Mouse (Mus musculus): ENCODE measurements around the gene Flywch2. TPM values are rescaled to one million over a fixed set of nuclear protein-coding genes. Genes with fewer than 3 reads are reported as not detected.
A peak's percentile ranks its signal among the peaks of the same experiment; 100 is the strongest.

Gene Flywch2
- polyA plus RNA-seq, 1 experiment = 9.3 TPM

DNA sequence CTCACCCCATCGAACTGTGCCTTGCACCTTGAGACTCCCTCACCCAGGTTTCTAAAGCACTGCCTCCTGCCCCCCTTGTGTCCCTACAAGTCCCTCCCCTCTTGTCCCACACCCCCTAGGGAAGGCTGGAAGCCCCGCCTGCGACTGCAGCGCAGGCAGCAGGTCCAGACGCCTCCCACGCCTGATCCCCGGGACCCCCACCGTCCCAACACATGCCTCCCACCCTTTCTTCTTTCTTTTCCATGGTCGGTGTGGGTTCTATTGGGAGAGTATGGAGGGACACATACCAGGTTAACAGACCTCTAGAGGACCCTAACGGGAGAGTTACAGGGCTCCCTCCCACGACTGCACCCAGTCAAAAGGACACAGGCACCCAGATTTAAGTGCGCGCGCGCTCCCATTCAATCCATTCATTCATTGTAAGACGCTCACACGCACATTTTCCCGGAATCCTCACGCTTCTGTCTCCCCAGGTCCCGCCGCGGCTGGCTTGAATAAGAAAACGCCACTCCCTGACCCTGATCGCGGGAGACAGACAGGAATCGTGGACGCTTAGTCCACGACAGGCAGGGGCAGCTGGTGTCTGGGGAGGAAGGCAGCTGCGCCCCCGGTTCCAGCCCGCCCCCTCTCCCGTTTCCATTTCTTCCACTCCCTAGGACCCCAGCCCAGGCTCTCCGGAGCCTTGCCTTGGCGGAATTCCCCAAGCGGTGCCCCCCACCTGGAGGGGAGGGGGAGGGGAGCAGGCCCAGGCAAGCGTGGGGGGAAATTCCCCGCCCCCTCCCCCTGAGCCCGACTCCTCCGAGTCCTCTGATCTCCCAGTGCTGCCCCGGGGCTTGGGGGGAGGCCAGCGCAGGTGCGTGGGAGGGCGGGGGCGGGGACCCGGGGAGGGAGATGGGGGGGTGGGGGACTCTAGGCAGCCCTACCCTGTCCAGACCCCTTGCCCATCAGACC lies 40.3 kb downstream of the Flywch2 start, which contains the start of gene Kremen2:
Gene Kremen2 (minus strand): TSS at position 533 of the 951 bp plus-strand sequence.
- Histone ChIP-seq H3K27me3 (replicated peaks; ENCODE audit: control insufficient read depth, insufficient read depth, low read length) (peaks cover 4% of the 10 kb centered on the region; the same call in 1 of the 2 replicates), H3K4me1 (ENCODE audit: control insufficient read depth, insufficient read depth, low read length) (no peaks in the 10 kb centered on the region), H3K4me3 (ENCODE audit: insufficient read depth, low read depth, low read length) (no peak within 1 kb of the TSS), H3K36me3 (ENCODE audit: control insufficient read depth, insufficient read depth, low read length) (no peaks in the 10 kb centered on the region), H3K27ac (ENCODE audit: insufficient read depth, low read depth, low read length) (no peak within 1 kb of the TSS)
- 1% methylated on average over 45 of the region's 45 CpGs for WGBS
- DNase-seq = no peak
- TF ChIP-seq POLR2A (IDR thresholded peaks at IDR 0.05; ENCODE audit: low read depth, low read length) (no peak), CTCF (conservative IDR thresholded peaks at IDR 0.05; ENCODE audit: insufficient read depth, insufficient read length, low read depth, low read length) (no peak)

- Histone ChIP-seq H3K27ac (ENCODE audit: insufficient read depth, low read depth, low read length) (no peak overlapping the region), H3K4me3 (ENCODE audit: insufficient read depth, low read depth, low read length) (no peak overlapping the region), H3K4me1 (ENCODE audit: control insufficient read depth, insufficient read depth, low read length) (no peaks in the 10 kb centered on the region), H3K27me3 (replicated peaks; ENCODE audit: control insufficient read depth, insufficient read depth, low read length) (peaks cover 4% of the 10 kb centered on the region; the same call in 1 of the 2 replicates), H3K36me3 (ENCODE audit: control insufficient read depth, insufficient read depth, low read length) (no peaks in the 10 kb centered on the region)
- TF ChIP-seq CTCF (conservative IDR thresholded peaks at IDR 0.05; ENCODE audit: insufficient read depth, insufficient read length, low read depth, low read length) (no peak), POLR2A (IDR thresholded peaks at IDR 0.05; ENCODE audit: low read depth, low read length) (no peak)
- no peak for DNase-seq
- WGBS = 16% methylated on average over 14 of the region's 14 CpGs
Measured at GRCm38 (mm10) chr17:23744651-23745050, 41.2 kb downstream of the Flywch2 start.

- no peak for TF ChIP-seq POLR2A (IDR thresholded peaks at IDR 0.05; ENCODE audit: low read depth, low read length)
- no peak for TF ChIP-seq CTCF (conservative IDR thresholded peaks at IDR 0.05; ENCODE audit: insufficient read depth, insufficient read length, low read depth, low read length)
- Histone ChIP-seq H3K4me1 (ENCODE audit: control insufficient read depth, insufficient read depth, low read length) (no peaks in the 10 kb centered on the region), H3K4me3 (ENCODE audit: insufficient read depth, low read depth, low read length) (no peak overlapping the region), H3K27me3 (replicated peaks; ENCODE audit: control insufficient read depth, insufficient read depth, low read length) (peaks cover 4% of the 10 kb centered on the region; the same call in 1 of the 2 replicates), H3K36me3 (ENCODE audit: control insufficient read depth, insufficient read depth, low read length) (no peaks in the 10 kb centered on the region), H3K27ac (ENCODE audit: insufficient read depth, low read depth, low read length) (no peak overlapping the region)
- no peak for DNase-seq
- 72% methylated on average over 8 of the region's 8 CpGs for WGBS
Measured at GRCm38 (mm10) chr17:23744076-23744475, 41.8 kb downstream of the Flywch2 start.

DNA sequence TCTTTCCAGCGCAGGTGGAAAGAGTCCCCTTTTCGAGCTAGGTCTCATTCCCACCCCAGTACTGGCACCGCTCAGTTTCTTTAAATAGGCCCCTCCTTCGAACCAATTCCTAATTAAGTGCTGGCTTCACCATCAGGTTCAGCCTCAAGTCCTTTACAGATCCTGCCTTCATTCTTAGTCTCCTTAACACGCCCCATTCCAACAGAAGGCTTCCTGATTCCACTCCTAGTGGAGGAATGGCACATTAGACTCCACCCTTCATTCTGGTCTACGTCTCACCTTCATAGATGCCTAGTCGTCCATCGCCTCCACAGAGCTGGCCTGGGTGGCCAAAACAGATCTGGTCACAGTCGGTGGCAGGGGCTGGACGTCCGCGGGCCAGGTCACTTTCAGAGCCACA lies 42.9 kb downstream of the Flywch2 start:
- WGBS = 74% methylated on average over 12 of the region's 12 CpGs
- Histone ChIP-seq H3K27me3 (replicated peaks; ENCODE audit: control insufficient read depth, insufficient read depth, low read length) (peaks cover 4% of the 10 kb centered on the region; the same call in 1 of the 2 replicates), H3K27ac (ENCODE audit: insufficient read depth, low read depth, low read length) (no peak overlapping the region), H3K4me3 (ENCODE audit: insufficient read depth, low read depth, low read length) (no peak overlapping the region), H3K36me3 (ENCODE audit: control insufficient read depth, insufficient read depth, low read length) (no peaks in the 10 kb centered on the region), H3K4me1 (ENCODE audit: control insufficient read depth, insufficient read depth, low read length) (no peaks in the 10 kb centered on the region)
- TF ChIP-seq CTCF (conservative IDR thresholded peaks at IDR 0.05; ENCODE audit: insufficient read depth, insufficient read length, low read depth, low read length) (no peak), POLR2A (IDR thresholded peaks at IDR 0.05; ENCODE audit: low read depth, low read length) (no peak)
- no peak for DNase-seq

GRCm38 (mm10) chr17:23742210-23742793 lies 43.6 kb downstream of the Flywch2 start:
- 6% methylated on average over 44 of the region's 44 CpGs for WGBS
- no peaks in the 10 kb centered on the region for H3K4me1 ChIP-seq (ENCODE audit: control insufficient read depth, insufficient read depth, low read length)
- H3K4me3 ChIP-seq (ENCODE audit: insufficient read depth, low read depth, low read length) = peak overlapping the region; percentile 29; the same call in 1 of the 2 replicates
- H3K27me3 ChIP-seq (replicated peaks; ENCODE audit: control insufficient read depth, insufficient read depth, low read length) = peaks cover 4% of the 10 kb centered on the region; the same call in 1 of the 2 replicates
- no peaks in the 10 kb centered on the region for H3K36me3 ChIP-seq (ENCODE audit: control insufficient read depth, insufficient read depth, low read length)
- no peak for TF ChIP-seq CTCF (conservative IDR thresholded peaks at IDR 0.05; ENCODE audit: insufficient read depth, insufficient read length, low read depth, low read length)
- no peak for TF ChIP-seq POLR2A (IDR thresholded peaks at IDR 0.05; ENCODE audit: low read depth, low read length)
- no peak overlapping the region for H3K27ac ChIP-seq (ENCODE audit: insufficient read depth, low read depth, low read length)
- DNase-seq = peak; percentile 40

- TF ChIP-seq CTCF (conservative IDR thresholded peaks at IDR 0.05; ENCODE audit: insufficient read depth, insufficient read length, low read depth, low read length) = no peak
- TF ChIP-seq POLR2A (IDR thresholded peaks at IDR 0.05; ENCODE audit: low read depth, low read length) = no peak
- no peaks in the 10 kb centered on the region for H3K4me1 ChIP-seq (ENCODE audit: control insufficient read depth, insufficient read depth, low read length)
- peaks cover 4% of the 10 kb centered on the region; the same call in 1 of the 2 replicates for H3K27me3 ChIP-seq (replicated peaks; ENCODE audit: control insufficient read depth, insufficient read depth, low read length)
- no peaks in the 10 kb centered on the region for H3K36me3 ChIP-seq (ENCODE audit: control insufficient read depth, insufficient read depth, low read length)
- DNase-seq = no peak
- no peak overlapping the region for H3K4me3 ChIP-seq (ENCODE audit: insufficient read depth, low read depth, low read length)
- WGBS = 37% methylated on average over 38 of the region's 38 CpGs
- no peak overlapping the region for H3K27ac ChIP-seq (ENCODE audit: insufficient read depth, low read depth, low read length)
Measured at GRCm38 (mm10) chr17:23741359-23742209, 44.3 kb downstream of the Flywch2 start.
